Mouse (Mus musculus) frontal cortex, postnatal 14 days (tissue): ENCODE measurements around the gene Itpkb.
A peak's percentile ranks its signal among the peaks of the same experiment; 100 is the strongest.

Source experiments
- DNase-seq, 2 experiments: peaks; one replicate each; pipeline ENCODE4 v3.0.0; 2022; ENCODE audit warnings: low spot score in 2 of 2

The Itpkb gene

GRCm38 (mm10) chr1:180393017-180393797, 62.9 kb downstream of the Itpkb start:
- no peak for DNase-seq

- no peak for DNase-seq
Observed at GRCm38 (mm10) chr1:180393873-180394272, 63.6 kb downstream of the Itpkb start.

DNA sequence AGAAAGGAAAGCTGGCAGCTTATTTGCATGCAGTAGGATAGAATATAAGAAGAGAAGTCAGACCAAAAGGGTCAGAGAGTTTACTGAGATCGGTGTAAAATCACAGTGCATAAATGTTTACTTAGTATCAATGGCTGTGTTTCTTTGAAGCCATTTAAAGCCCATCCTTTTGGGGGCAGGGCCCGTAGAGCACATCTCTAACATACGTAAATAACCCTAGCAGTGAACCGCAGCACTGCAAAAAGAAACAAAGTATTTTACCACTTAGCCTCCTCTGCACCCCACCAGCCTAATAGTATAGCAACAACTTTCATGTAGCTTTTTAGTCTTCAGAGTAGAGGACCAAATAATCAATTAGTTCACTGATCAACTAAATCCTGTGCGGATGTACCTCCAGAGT, 67.4 kb downstream of the Itpkb start:
- DNase-seq, result no peak

DNA sequence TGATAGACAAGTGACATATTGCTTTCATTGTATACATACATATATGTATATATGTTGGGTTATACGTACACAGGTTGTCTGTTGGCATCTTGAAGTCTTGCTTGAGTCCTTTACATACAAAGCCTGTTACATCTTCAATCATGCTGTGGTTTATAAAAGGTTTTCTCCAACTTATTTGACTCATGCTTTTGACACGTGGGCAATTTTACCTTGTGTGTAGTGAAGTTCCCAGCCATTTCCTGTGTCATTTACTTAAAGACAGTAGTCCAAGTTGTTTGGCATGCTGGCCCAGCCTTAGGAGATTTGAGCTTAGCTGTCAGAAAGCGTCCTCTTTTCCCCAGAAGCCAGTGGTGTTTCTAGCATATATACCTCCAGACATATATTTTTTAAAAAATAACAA, 68.2 kb downstream of the Itpkb start:
- no peak for DNase-seq

DNA sequence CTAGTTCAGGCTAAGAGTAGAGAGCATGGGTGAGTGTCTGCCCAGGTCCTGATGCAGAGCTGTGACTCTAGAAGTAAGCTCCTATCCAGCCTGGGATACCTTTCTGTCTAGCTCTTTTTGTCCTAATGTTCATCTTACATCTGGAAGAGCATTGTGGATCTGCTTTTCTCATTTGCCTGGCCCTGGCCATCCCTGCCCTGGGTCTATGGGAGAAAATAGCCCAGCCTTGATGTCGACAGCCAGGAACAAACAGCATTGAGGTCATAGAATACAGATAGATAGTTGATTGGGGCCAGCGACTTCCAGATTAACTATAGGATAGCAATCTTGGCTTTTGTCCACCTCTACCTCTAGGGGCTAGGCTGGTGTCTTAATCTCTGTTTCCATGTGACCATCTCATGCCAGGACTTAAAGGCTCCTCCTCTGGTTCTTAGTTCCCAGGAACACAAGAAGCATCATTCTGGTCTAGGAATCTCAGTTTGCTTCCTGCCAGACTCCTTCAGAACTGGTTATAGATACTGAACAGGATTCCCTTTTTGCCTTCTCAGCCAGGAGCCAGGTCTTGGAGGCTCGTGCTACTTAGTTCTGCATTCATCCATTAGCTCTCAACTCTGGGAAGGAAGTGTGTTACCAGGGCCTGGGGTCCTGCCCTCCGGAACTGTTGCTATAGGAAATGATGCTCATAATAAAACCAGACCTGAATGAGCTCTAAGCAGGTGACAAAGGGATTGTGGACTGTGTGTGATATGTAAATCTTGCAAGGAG, 70.6 kb downstream of the Itpkb start:
- no peak for DNase-seq

DNA sequence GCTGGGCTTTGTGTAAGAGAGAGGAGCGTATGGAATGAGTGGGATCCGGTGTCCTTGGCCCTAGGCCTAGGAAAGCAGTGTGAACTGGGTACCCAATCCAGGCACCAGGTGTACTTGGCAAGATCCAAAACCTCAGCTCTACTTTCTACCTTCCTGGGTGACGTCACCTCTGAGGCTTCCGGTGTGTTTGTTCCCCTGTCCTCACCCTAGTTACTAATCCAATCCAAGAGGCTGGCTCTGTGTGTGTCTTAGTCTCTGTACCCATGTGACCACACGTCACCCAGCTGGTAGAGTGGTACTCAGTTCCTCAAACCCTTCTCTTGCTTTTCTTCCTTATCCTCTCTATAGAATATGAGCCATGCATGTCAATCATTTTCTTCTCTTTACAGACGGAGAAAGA, 71.4 kb downstream of the Itpkb start:
- no peak for DNase-seq

GRCm38 (mm10) chr1:180402481-180403081, 72.3 kb downstream of the Itpkb start:
- DNase-seq, result no peak

DNA sequence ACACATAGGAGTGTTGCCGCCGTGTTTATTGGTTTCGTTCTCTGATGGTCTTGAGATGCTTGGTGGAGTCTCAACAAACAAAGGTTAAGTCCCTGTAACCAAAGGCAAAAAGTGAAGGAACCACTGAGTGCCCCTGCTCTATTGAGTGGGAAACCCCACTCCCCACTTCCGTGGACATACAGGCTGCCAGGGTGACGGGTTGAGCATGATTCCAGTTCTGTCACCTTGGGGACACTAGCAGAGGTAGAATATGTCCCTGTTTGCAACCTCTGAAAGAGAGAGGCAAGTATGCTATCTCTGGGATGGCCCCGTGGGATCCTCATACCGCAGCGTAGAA, 73.0 kb downstream of the Itpkb start:
- DNase-seq, result no peak

DNA sequence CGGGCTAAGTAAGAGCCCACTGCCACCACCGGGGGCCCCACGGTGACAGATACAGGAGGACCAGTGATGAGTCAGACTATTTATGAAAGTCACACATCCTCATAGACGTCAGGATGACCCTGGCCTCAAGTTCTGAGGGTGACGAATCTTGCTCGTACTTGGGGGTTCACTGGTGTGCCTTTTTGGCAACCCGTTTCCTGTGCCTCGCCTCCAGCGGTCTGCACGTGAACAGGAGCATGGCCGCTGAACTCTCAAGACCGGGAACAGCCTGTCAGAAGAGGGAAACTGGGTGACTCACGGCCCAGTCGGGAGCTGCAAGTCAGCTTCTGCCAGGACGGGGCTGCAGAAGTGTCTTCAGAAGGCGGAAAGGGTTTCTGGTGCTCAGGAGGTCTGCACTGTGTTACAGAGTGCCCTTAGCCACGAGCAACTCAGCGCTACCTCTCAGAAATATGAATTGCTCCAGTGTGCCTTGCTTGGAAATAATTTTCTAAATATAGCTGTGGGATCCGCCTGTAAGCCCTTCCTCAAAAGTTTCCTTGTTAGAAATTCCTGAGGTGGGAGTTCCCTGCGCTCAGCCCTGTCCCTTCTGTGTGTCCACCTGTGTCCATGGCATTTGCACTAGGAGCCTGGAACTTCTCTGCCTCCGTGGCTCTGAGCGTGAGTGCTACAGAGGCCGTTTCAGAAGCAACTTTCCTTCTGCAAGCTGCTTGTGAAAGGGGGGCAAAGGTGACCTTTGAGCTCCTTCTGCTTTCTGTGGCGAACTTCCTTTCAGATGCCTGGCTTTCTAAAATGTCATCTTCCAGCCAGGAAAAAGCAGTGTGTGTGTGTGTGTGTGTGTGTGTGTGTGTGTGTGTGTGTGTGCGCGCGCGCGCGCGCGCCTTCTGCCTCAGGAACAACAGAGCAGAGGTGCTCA, 73.7 kb downstream of the Itpkb start:
- DNase-seq, result no peak

DNA sequence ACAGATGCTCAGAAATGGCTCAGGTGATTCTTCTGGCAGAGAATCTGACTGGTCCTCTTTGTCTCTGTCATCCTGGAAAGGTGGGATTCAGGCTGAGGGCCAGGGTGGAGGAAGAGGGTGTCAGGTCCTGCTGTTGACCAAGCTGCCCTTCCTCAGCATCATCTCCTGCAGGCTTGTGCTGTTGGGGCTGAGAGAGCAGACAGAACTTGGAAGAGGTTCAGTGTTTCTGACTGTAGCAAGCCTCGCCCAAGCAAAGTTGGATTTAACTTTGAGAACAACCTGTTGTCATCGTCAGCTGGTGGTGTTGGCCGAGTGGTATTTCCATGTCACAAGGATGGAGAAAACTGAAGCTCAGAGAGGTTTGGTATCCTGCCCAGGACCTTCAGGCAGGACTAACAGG, 74.4 kb downstream of the Itpkb start:
- no peak for DNase-seq

DNA sequence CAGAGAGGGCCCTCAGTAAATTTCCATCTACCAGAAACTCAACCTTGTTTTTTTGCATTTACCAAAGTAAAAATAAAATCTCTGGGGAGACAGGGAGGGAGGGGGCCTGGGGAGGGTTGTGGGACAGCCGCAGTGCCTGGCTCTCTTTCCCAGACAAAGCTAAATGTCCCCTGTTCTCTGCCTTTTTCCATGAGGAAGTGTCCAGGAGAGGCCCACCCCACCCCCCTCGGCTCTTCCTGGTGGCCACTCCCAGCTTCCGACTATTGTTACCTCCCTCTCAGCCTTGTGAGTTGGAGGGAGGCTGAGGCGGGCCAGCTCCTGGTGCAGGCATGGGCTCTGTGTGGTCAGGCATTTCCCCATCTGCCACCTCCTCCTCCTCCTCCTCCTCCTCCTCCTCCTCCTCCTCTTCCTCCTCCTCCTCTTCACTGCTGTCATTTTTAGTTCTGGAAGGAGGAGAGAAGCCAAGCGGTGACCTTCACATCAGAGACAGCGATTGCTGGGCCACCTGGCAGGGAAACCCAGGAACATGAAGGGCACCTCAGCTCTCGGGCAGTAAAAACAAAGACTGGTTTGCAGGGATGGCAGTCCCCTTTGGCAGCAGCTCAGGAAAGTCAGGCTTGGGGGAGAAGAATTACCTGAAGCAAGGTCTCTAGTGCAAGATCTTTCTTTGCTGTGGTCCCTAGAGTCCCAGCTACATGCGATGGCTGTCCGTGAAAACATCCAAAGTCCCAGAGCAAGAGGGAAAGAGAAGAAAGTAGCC, 75.5 kb downstream of the Itpkb start:
- no peak for DNase-seq

GRCm38 (mm10) chr1:180406336-180407035, 76.2 kb downstream of the Itpkb start:
- DNase-seq, result no peak

DNA sequence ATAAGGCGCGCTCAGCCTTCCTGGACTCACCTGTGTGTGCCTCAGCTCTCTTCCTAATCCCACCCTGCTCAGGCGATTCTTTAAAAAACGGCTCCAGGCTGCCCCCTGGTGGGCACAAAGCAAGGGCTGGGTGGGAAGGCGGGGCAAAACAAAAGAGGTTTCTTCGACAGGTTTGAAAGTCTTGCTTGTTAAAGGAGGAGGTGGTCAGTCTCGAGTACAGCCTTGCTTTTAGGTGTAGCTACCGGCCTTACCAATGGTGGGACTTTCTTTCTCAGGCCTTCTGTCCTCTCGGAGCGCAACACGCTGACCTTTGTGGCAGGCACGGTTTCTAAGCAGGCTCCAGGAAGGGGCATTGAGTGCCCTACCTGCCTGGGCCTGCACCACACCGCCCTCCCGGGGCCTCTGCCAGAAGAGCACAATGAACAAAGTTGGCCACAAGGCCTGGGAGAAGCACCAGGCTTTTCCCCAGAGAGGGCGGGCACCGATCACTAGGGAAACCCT, 76.9 kb downstream of the Itpkb start:
- DNase-seq, result peak in 1 of 2 experiments; percentile 47

- no peak for DNase-seq
Observed at GRCm38 (mm10) chr1:180407727-180408719, 77.7 kb downstream of the Itpkb start.

- DNase-seq, result no peak
Observed at GRCm38 (mm10) chr1:180408832-180409231, 78.5 kb downstream of the Itpkb start.

DNA sequence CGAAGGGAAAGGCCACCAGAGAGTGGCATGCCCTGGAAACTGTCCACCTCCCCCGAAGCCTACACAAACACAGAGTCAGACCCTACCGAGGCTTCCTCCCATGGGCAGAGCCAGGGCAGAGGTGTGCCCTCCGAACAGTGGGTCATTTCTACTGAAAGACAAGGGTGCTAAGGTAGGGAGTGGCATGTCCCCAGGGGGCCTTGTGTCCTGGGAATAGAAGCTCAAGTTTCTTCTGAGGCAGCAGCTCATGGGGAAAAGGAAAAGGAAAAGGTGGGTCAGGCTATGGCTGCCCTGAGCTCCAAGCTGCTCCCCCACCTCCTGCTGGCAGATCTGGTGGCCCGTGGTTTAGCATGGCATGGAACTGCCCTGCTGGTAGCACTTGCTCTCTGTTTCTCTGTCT, 79.5 kb downstream of the Itpkb start:
- DNase-seq, result no peak

DNA sequence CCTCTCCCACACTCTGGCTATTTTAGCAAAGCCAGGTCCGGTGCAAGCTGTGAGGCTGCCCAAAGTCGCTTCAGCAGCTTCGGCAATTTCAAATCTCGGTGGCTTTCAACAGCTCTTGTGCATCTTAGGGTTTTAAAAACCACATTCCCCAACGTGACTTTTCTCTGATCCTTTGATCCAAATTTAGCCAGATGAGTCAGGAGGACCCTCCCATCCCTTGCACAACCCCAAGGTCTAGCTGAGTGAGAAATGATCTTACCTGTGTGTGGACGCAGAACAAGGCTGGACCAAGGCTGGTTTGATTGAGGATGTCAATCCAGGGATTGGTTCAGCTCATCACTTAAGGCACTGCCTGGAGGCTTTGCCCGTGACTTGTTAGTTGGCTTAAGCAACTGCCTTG, 80.0 kb downstream of the Itpkb start:
- no peak for DNase-seq

GRCm38 (mm10) chr1:180415064-180415463, 84.8 kb downstream of the Itpkb start:
- DNase-seq, result no peak

DNA sequence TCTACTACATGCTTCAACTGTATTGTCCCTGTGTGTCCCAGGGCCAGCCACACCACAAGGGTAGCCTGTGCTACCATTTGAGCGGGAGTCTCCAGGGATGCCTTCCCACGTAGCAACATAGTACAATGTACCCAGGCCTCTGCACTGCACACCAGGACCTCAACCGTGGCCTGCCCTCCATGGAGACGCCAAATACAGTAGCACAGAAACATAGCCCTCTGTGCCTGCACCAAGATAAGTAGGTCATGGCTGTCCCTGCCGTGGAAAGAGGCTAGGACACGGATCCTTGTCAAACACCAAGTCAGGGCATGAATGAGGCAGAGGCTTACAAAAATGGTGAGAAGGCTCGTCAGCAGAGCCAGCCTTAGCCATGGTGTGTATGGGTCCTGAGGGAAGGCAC, 85.6 kb downstream of the Itpkb start:
- DNase-seq, result no peak
